Mouse (Mus musculus) MEL (cell line): ENCODE data around the gene Dand5.

Experiments used
- CHD1 ChIP-seq: IDR thresholded peaks from 2 replicates; pipeline ENCODE4 v1.6.1; 2012; ENCODE audit warnings: low read depth, mild to moderate bottlenecking, inconsistent platforms, low read length, improper control_type of control experiment
- CTCF ChIP-seq, 3 experiments: IDR thresholded peaks in 2 of 3; conservative IDR thresholded peaks in 1 of 3; 2 replicates each; pipeline ENCODE4 v1.5.1; 2011 to 2012; ENCODE audit warnings: low read length in 3 of 3, low read depth in 2 of 3, mild to moderate bottlenecking in 2 of 3, improper control_type of control experiment in 1 of 3, inconsistent platforms in 1 of 3, mixed read lengths in 1 of 3, moderate library complexity in 1 of 3; ENCODE audit not compliant: control insufficient read depth in 1 of 3, insufficient read depth in 1 of 3, poor library complexity in 1 of 3, severe bottlenecking in 1 of 3
- KAT2A ChIP-seq: conservative IDR thresholded peaks from 2 replicates; pipeline ENCODE4 v1.6.1; 2012; ENCODE audit warnings: low read depth, low read length, improper control_type of control experiment, inconsistent platforms
- MAFK ChIP-seq: IDR thresholded peaks from 2 replicates; pipeline ENCODE4 v1.6.1; 2011; ENCODE audit warnings: low read depth, mild to moderate bottlenecking, low read length, improper control_type of control experiment, borderline replicate concordance
- MEF2A ChIP-seq: IDR thresholded peaks from 2 replicates; pipeline ENCODE4 v1.6.1; 2014; ENCODE audit warnings: low read depth, mild to moderate bottlenecking, inconsistent platforms, low read length, improper control_type of control experiment; ENCODE audit not compliant: poor library complexity, insufficient replicate concordance, severe bottlenecking; ENCODE audit errors: extremely low read depth
- POLR2A ChIP-seq, 2 experiments: IDR thresholded peaks; 2 replicates each; pipeline ENCODE4 v1.6.1; 2011 to 2012; ENCODE audit warnings: low read length in 2 of 2, mild to moderate bottlenecking in 2 of 2, control low read depth in 1 of 2, improper control_type of control experiment in 1 of 2, low read depth in 1 of 2, moderate library complexity in 1 of 2; ENCODE audit not compliant: control insufficient read depth in 1 of 2, insufficient read depth in 1 of 2, poor library complexity in 1 of 2
- POLR2AphosphoS5 ChIP-seq: IDR thresholded peaks from 2 replicates; pipeline ENCODE4 v1.6.1; 2012; ENCODE audit warnings: low read depth, borderline replicate concordance, mild to moderate bottlenecking, inconsistent platforms, low read length, moderate library complexity, mixed read lengths
- SMC3 ChIP-seq: IDR thresholded peaks from 2 replicates; pipeline ENCODE4 v1.6.1; 2011; ENCODE audit warnings: low read depth, low read length, improper control_type of control experiment
- TAL1 ChIP-seq: IDR thresholded peaks from 2 replicates; pipeline ENCODE4 v1.6.1; 2012; ENCODE audit warnings: mild to moderate bottlenecking, inconsistent platforms, low read length, moderate library complexity, mixed read lengths
- ZKSCAN1 ChIP-seq: IDR thresholded peaks from 2 replicates; pipeline ENCODE4 v1.6.1; 2012; ENCODE audit warnings: low read depth, mild to moderate bottlenecking, inconsistent platforms, low read length, improper control_type of control experiment, moderate library complexity
- ZMIZ1 ChIP-seq: IDR thresholded peaks from 2 replicates; pipeline ENCODE4 v1.6.1; 2012; ENCODE audit warnings: low read depth, mild to moderate bottlenecking, inconsistent platforms, low read length, improper control_type of control experiment, moderate library complexity

GRCm38 (mm10) chr8:84782680-84783079, 39.9 kb downstream of the Dand5 start:
- no peak for TF ChIP-seq CTCF (IDR thresholded peaks at IDR 0.05 in 2 of 3, conservative IDR thresholded peaks at IDR 0.05 in 1 of 3; ENCODE audit: control insufficient read depth in 1 of 3, insufficient read depth in 1 of 3, low read depth in 2 of 3, low read length in 3 of 3, poor library complexity in 1 of 3, severe bottlenecking in 1 of 3)
- TF ChIP-seq POLR2A (IDR thresholded peaks at IDR 0.05; ENCODE audit: control insufficient read depth in 1 of 2, insufficient read depth in 1 of 2, low read depth in 1 of 2, low read length in 2 of 2, poor library complexity in 1 of 2) = no peak
- TF ChIP-seq TAL1 = no peak
- TF ChIP-seq CHD1 = no peak
- no peak for TF ChIP-seq ZKSCAN1
- no peak for TF ChIP-seq MAFK
- no peak for TF ChIP-seq ZMIZ1
- no peak for TF ChIP-seq MEF2A
- TF ChIP-seq POLR2AphosphoS5 = no peak
- TF ChIP-seq KAT2A = no peak
- no peak for TF ChIP-seq SMC3
